Mouse (Mus musculus): ENCODE measurements at regions not wholly inside any gene's neighbourhood (a gene's known extent, or its start where the extent isn't known, plus 50 kb on each side); places are given as distances from the start of the nearest gene placed in this dataset.

- no peaks in the 10 kb centered on the region for H3K36me3 ChIP-seq (ENCODE audit: insufficient read depth, low read length)
- no peak overlapping the region for H3K4me3 ChIP-seq (replicated peaks; ENCODE audit: low read length)
- no peaks in the 10 kb centered on the region for H3K9me3 ChIP-seq (ENCODE audit: low read length)
- H3K4me1 ChIP-seq (replicated peaks; ENCODE audit: low read depth, low read length) = peaks cover 11% of the 10 kb centered on the region
- H3K27me3 ChIP-seq (ENCODE audit: insufficient read depth, low read length) = no peaks in the 10 kb centered on the region
- TF ChIP-seq POU5F1 (IDR thresholded peaks at IDR 0.05; ENCODE audit: borderline replicate concordance, low read length) (no peak), CTCF (conservative IDR thresholded peaks at IDR 0.05; ENCODE audit: low read length) (no peak), NANOG (IDR thresholded peaks at IDR 0.05; ENCODE audit: borderline replicate concordance, low read length) (no peak)
Observed at GRCm38 (mm10) chr16:71860205-71860604, 447.9 kb upstream of the Robo1 start.

GRCm38 (mm10) chr16:71885701-71886100, 422.4 kb upstream of the Robo1 start:
- Histone ChIP-seq H3K9me3 (ENCODE audit: low read length) (peaks cover 9% of the 10 kb centered on the region; the same call in 1 of the 2 replicates), H3K27me3 (ENCODE audit: insufficient read depth, low read length) (no peaks in the 10 kb centered on the region)
- TF ChIP-seq CTCF (conservative IDR thresholded peaks at IDR 0.05; ENCODE audit: low read length) (no peak), POU5F1 (IDR thresholded peaks at IDR 0.05; ENCODE audit: borderline replicate concordance, low read length) (no peak)

DNA sequence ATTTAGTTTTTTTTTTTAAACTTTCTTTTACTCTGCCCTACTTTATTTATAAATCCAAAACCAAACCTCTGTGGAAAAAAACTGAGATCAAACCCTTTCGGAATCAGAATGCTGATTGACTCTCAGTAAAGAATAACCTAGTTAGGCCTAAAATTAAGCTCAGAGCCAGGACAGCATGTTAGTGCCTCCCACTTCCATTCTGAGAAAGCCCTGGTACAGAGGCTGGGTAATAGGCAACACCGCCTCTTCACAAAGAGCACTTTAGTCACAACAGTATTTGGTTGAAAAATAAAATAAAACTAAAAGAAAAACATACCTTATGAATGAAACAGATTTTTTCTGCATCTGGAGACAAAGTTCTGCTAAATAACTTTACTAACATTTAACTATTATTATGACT, 418.4 kb upstream of the Robo1 start:
- Histone ChIP-seq H3K27me3 (ENCODE audit: insufficient read depth, low read length) (no peaks in the 10 kb centered on the region), H3K4me3 (replicated peaks; ENCODE audit: low read length) (no peak overlapping the region), H3K4me1 (replicated peaks; ENCODE audit: low read depth, low read length) (peaks cover 6% of the 10 kb centered on the region), H3K9me3 (ENCODE audit: low read length) (peaks cover 9% of the 10 kb centered on the region; the same call in 1 of the 2 replicates), H3K36me3 (ENCODE audit: insufficient read depth, low read length) (no peaks in the 10 kb centered on the region)
- TF ChIP-seq NANOG (IDR thresholded peaks at IDR 0.05; ENCODE audit: borderline replicate concordance, low read length) = no peak
- no peak for TF ChIP-seq POU5F1 (IDR thresholded peaks at IDR 0.05; ENCODE audit: borderline replicate concordance, low read length)
- no peak for TF ChIP-seq CTCF (conservative IDR thresholded peaks at IDR 0.05; ENCODE audit: low read length)

More at GRCm38 (mm10) chr16:71885701-71886100, 422.4 kb upstream of the Robo1 start:
- Histone ChIP-seq H3K4me3 (replicated peaks; ENCODE audit: low read length) (no peak overlapping the region), H3K36me3 (ENCODE audit: insufficient read depth, low read length) (no peaks in the 10 kb centered on the region), H3K4me1 (replicated peaks; ENCODE audit: low read depth, low read length) (peaks cover 9% of the 10 kb centered on the region)

DNA sequence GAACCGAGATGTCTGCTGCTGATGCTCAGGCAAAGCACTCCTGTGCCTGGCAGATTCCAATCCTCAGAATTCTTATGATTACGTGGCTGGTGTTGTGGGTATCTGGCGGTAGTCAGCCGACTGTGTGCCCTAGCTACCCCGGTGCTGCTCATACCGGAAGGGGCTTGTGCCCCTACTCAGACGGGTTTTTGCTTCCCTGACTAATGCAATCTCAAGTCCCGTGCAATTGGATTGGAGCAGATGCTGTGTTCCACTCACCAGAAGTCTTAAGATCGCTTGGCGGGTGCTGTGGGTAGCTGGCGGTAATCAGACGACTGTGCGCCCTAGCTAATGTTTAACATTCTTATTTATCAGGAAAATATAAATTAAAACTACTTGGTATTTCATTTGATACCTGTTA, 385.0 kb upstream of the Robo1 start:
- TF ChIP-seq CTCF (conservative IDR thresholded peaks at IDR 0.05; ENCODE audit: low read length) (no peak), NANOG (IDR thresholded peaks at IDR 0.05; ENCODE audit: borderline replicate concordance, low read length) (no peak), POU5F1 (IDR thresholded peaks at IDR 0.05; ENCODE audit: borderline replicate concordance, low read length) (no peak)
- H3K27me3 ChIP-seq (ENCODE audit: insufficient read depth, low read length) = no peaks in the 10 kb centered on the region
- no peaks in the 10 kb centered on the region for H3K36me3 ChIP-seq (ENCODE audit: insufficient read depth, low read length)
- H3K4me1 ChIP-seq (replicated peaks; ENCODE audit: low read depth, low read length) = no peaks in the 10 kb centered on the region
- H3K9me3 ChIP-seq (ENCODE audit: low read length) = no peaks in the 10 kb centered on the region
- peak overlapping the region; percentile 76 for H3K4me3 ChIP-seq (replicated peaks; ENCODE audit: low read length)

GRCm38 (mm10) chr16:71944165-71944564, 363.9 kb upstream of the Robo1 start:
- Histone ChIP-seq H3K4me3 (replicated peaks; ENCODE audit: low read length) (no peak overlapping the region), H3K27me3 (ENCODE audit: insufficient read depth, low read length) (no peaks in the 10 kb centered on the region), H3K36me3 (ENCODE audit: insufficient read depth, low read length) (no peaks in the 10 kb centered on the region), H3K4me1 (replicated peaks; ENCODE audit: low read depth, low read length) (no peaks in the 10 kb centered on the region), H3K9me3 (ENCODE audit: low read length) (no peaks in the 10 kb centered on the region)
- TF ChIP-seq POU5F1 (IDR thresholded peaks at IDR 0.05; ENCODE audit: borderline replicate concordance, low read length) (no peak), CTCF (conservative IDR thresholded peaks at IDR 0.05; ENCODE audit: low read length) (no peak), NANOG (IDR thresholded peaks at IDR 0.05; ENCODE audit: borderline replicate concordance, low read length) (no peak)

- TF ChIP-seq POU5F1 (IDR thresholded peaks at IDR 0.05; ENCODE audit: borderline replicate concordance, low read length) (no peak), NANOG (IDR thresholded peaks at IDR 0.05; ENCODE audit: borderline replicate concordance, low read length) (no peak), CTCF (conservative IDR thresholded peaks at IDR 0.05; ENCODE audit: low read length) (no peak)
Observed at GRCm38 (mm10) chr16:71944846-71945245, 363.3 kb upstream of the Robo1 start.

DNA sequence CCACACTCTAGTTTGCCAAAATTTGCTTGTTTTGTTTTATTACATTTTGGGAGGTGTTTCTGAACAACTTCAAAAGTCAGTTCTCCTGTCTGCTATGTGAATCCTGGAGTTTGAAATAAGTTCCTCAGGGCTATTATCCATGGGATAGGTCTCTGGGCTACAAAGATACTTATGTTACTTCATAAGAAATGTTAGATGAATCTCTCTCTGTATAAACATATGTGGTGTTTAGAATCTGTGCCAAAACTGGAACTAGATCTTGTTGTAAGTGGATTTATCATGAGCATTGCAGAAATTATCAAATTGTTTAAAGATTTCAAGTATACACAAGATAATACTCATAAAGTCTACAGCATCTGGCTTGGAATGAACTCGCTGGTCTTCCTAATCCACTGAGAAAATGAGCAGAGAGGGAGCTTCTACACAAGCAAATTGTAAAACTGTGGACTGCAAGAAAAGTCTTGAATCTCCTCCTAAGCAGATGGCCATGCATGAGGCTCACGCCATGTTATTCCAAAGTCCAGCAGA, 355.2 kb upstream of the Robo1 start:
- peaks cover 4% of the 10 kb centered on the region; the same call in 1 of the 2 replicates for H3K4me1 ChIP-seq (replicated peaks; ENCODE audit: low read depth, low read length)
- no peaks in the 10 kb centered on the region for H3K27me3 ChIP-seq (ENCODE audit: insufficient read depth, low read length)
- no peaks in the 10 kb centered on the region for H3K9me3 ChIP-seq (ENCODE audit: low read length)
- no peak overlapping the region for H3K4me3 ChIP-seq (replicated peaks; ENCODE audit: low read length)
- H3K36me3 ChIP-seq (ENCODE audit: insufficient read depth, low read length) = no peaks in the 10 kb centered on the region
- no peak for TF ChIP-seq POU5F1 (IDR thresholded peaks at IDR 0.05; ENCODE audit: borderline replicate concordance, low read length)
- TF ChIP-seq NANOG (IDR thresholded peaks at IDR 0.05; ENCODE audit: borderline replicate concordance, low read length) = no peak
- no peak for TF ChIP-seq CTCF (conservative IDR thresholded peaks at IDR 0.05; ENCODE audit: low read length)

More at GRCm38 (mm10) chr16:71944846-71945245, 363.3 kb upstream of the Robo1 start:
- no peaks in the 10 kb centered on the region for H3K9me3 ChIP-seq (ENCODE audit: low read length)
- no peaks in the 10 kb centered on the region for H3K4me1 ChIP-seq (replicated peaks; ENCODE audit: low read depth, low read length)
- no peaks in the 10 kb centered on the region for H3K27me3 ChIP-seq (ENCODE audit: insufficient read depth, low read length)
- H3K36me3 ChIP-seq (ENCODE audit: insufficient read depth, low read length) = no peaks in the 10 kb centered on the region
- no peak overlapping the region for H3K4me3 ChIP-seq (replicated peaks; ENCODE audit: low read length)

- H3K27me3 ChIP-seq (ENCODE audit: insufficient read depth, low read length) = no peaks in the 10 kb centered on the region
- H3K4me3 ChIP-seq (replicated peaks; ENCODE audit: low read length) = no peak overlapping the region
- no peaks in the 10 kb centered on the region for H3K36me3 ChIP-seq (ENCODE audit: insufficient read depth, low read length)
- no peaks in the 10 kb centered on the region for H3K9me3 ChIP-seq (ENCODE audit: low read length)
- no peaks in the 10 kb centered on the region for H3K4me1 ChIP-seq (replicated peaks; ENCODE audit: low read depth, low read length)
- no peak for TF ChIP-seq POU5F1 (IDR thresholded peaks at IDR 0.05; ENCODE audit: borderline replicate concordance, low read length)
- TF ChIP-seq NANOG (IDR thresholded peaks at IDR 0.05; ENCODE audit: borderline replicate concordance, low read length) = no peak
- TF ChIP-seq CTCF (conservative IDR thresholded peaks at IDR 0.05; ENCODE audit: low read length) = no peak
Observed at GRCm38 (mm10) chr16:71963579-71963978, 344.5 kb upstream of the Robo1 start.

GRCm38 (mm10) chr16:71973811-71974210, 334.3 kb upstream of the Robo1 start:
- TF ChIP-seq POU5F1 (IDR thresholded peaks at IDR 0.05; ENCODE audit: borderline replicate concordance, low read length) (no peak), NANOG (IDR thresholded peaks at IDR 0.05; ENCODE audit: borderline replicate concordance, low read length) (no peak), CTCF (conservative IDR thresholded peaks at IDR 0.05; ENCODE audit: low read length) (no peak)
- no peaks in the 10 kb centered on the region for H3K36me3 ChIP-seq (ENCODE audit: insufficient read depth, low read length)
- no peak overlapping the region for H3K4me3 ChIP-seq (replicated peaks; ENCODE audit: low read length)
- H3K27me3 ChIP-seq (ENCODE audit: insufficient read depth, low read length) = no peaks in the 10 kb centered on the region
- H3K4me1 ChIP-seq (replicated peaks; ENCODE audit: low read depth, low read length) = no peaks in the 10 kb centered on the region
- H3K9me3 ChIP-seq (ENCODE audit: low read length) = no peaks in the 10 kb centered on the region

Measured in E14TG2a.4 (cell line).